Mouse (Mus musculus) left cerebral cortex, postnatal 4 days (tissue): ENCODE measurements around the gene Tie1. TPM values are rescaled to one million over a fixed set of nuclear protein-coding genes. Genes with fewer than 3 reads are reported as not detected.

Experiments
- DNase-seq: peaks from one replicate; pipeline ENCODE4 v3.0.0-alpha.2; 2022
- intact Hi-C: fragments of 180-260 bp; cut with DNase I; formaldehyde crosslinking; loops from one replicate; pipeline ENCODE4 v1.15.1; 2025
- total RNA-seq, 2 experiments: library from RNA; stranded (reverse); gene quantifications; 2 replicates each; pipeline ENCODE4 v1.2.3; 2021

Tie1 gene
- total RNA-seq, 2 experiments from 2014 or later = 14.4 to 15.2 TPM

- intact Hi-C loops = no loop called here
- DNase-seq = no peak
These were observed 12.9 kb downstream of the Tie1 start for GRCm38 (mm10) chr4:118476773-118477530.

- no peak for DNase-seq
- intact Hi-C loops = no loop called here
These were observed 17.2 kb downstream of the Tie1 start for GRCm38 (mm10) chr4:118472687-118473086.

- intact Hi-C loops = no loop called here
These were observed 18.6 kb downstream of the Tie1 start for GRCm38 (mm10) chr4:118471281-118471680.

DNA sequence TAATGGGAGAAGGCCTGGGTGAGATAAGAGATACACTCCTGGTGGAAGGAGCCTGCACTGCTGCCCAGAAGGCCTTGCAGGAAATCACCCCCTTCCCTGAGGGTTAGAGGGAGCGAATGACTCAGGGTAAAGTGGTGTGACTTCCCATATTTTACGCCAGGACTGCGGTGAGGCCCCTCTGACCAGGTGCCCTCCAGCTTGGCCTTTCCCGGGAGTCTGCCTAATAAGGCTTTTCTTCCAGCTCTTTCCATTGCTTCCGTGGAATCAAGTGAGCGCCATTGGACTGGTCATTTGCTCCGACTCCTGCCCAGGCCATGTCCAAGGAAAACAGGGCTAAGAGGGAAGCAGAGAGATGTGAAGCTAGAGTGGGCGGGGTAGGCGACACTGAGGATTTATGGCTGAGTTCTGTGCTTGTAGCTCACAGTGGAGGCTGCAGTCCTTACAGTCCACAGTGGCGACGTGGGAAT, 24.1 kb downstream of the Tie1 start:
- intact Hi-C loops = no loop called here
- DNase-seq = no peak

More at GRCm38 (mm10) chr4:118471281-118471680, 18.6 kb downstream of the Tie1 start:
- DNase-seq = no peak

DNA sequence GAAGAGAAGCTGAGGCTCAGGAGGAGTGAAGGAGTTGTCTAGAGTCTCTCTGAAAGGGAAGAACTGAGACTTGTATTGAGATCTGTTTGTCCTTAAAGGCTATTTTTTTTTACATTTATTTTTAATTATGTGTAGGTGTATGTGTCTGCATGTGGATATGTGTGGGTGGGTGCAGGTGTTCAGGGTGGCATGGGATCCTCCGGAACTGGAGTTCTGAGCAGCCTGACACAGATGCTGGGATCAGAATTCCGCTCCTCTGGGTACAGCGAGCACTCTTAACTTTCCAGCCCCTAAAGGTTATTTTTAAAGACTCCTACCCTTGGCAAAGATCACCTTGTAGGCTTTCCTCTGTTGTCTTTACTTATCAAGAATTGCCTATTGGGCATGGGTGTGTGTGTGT, 24.9 kb downstream of the Tie1 start:
- DNase-seq = no peak
- intact Hi-C loops = no loop called here

DNA sequence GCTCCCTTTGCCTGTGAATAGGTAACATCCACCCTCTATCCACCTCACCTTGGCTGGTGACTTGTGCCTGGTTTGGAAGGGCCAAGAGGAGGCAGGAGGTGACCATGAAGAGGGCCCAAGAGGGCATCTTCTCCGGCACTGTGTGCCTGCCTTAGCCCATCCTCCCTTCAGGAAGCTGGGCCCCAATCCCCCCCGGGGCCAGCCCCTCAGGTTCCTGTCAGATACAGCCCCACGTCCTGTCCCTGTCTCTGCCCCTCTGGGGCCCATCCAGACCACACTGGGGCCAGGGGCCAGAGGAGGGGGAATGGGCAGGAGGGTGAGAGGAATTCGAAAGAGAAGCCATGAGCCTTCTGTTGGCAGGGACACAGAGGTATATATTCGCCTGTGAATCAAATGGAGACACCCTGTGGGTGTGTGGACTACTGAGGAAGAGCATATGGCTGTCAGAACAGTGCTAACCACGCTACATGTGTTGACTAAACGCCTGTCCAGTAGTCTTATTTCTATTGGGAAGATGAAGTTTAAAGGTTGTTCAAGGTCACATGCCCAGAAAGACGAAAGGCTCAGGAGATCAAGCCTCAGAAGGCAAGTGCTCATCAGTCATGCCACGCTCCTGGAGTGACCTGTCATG, 32.4 kb downstream of the Tie1 start, which contains the start of gene Mpl:
Gene Mpl (minus strand): TSS at position 169 of the 631 bp plus-strand sequence.
- no peak for DNase-seq
- intact Hi-C loops = no loop called here

GRCm38 (mm10) chr4:118446415-118447153, 43.3 kb downstream of the Tie1 start:
- no peak for DNase-seq
- intact Hi-C loops = no loop called here

- DNase-seq = no peak
- intact Hi-C loops = no loop called here
These were observed 44.0 kb downstream of the Tie1 start for GRCm38 (mm10) chr4:118445781-118446414.

- DNase-seq = no peak
- intact Hi-C loops = no loop called here
These were observed 44.8 kb downstream of the Tie1 start for GRCm38 (mm10) chr4:118445088-118445487.

DNA sequence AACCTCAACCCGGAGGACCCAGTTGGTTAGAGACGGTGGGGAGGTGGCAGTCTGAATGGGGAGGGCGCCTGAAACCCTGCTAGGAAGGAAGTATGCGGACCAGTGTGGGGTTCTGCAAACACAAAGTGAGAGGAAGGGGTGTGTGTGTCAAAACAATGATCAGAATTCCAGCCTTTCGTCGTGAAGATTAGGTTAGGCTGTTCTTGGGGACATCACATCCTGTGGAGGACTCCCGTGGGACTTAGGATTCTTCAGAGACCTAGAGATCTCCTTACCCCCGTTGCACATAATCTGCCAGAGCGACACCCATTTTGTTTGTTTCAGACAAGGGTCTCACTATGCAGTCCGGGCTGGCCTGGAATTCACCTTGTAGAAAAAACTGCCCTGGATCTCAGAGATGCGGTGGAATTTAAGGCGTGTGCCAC, 52.0 kb downstream of the Tie1 start:
- DNase-seq = no peak
- intact Hi-C loops = loop anchor here (5.0 kb wide), 1 partner anchor 134 kb away; no protein-coding TSS in a partner anchor

GRCm38 (mm10) chr4:118436820-118437603, 52.8 kb downstream of the Tie1 start, which contains the start of gene Cdc20:
TSS of gene Cdc20 (minus strand) at chr4:118437352.
- intact Hi-C loops = loop anchor here (5.0 kb wide), 1 partner anchor 135 kb away; no protein-coding TSS in a partner anchor
- DNase-seq = peak; percentile 93

DNA sequence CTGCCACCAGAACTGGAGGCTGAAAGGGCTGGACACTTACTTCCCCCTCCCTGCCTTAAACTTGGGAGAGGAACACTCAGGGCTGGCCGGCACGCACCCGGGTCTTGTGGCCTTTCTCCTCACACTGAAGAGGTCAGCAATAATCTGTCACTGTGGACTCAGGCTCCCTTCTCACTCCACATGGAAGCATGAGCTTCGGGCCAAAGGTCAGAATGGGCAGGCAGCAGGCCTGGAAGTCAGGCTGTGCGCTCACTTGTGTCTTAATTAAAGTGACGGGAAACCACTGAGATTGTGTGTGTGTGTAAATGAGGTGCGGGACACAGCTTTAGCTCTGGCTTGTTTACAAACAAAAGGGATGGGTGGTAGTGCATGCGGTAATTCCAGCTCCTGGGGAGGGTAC, 57.5 kb downstream of the Tie1 start:
- intact Hi-C loops = no loop called here
- DNase-seq = no peak

GRCm38 (mm10) chr4:118429215-118429895, 60.5 kb downstream of the Tie1 start:
- DNase-seq = no peak
- intact Hi-C loops = no loop called here

- intact Hi-C loops = no loop called here
- no peak for DNase-seq
These were observed 61.2 kb downstream of the Tie1 start for GRCm38 (mm10) chr4:118428531-118429214.

DNA sequence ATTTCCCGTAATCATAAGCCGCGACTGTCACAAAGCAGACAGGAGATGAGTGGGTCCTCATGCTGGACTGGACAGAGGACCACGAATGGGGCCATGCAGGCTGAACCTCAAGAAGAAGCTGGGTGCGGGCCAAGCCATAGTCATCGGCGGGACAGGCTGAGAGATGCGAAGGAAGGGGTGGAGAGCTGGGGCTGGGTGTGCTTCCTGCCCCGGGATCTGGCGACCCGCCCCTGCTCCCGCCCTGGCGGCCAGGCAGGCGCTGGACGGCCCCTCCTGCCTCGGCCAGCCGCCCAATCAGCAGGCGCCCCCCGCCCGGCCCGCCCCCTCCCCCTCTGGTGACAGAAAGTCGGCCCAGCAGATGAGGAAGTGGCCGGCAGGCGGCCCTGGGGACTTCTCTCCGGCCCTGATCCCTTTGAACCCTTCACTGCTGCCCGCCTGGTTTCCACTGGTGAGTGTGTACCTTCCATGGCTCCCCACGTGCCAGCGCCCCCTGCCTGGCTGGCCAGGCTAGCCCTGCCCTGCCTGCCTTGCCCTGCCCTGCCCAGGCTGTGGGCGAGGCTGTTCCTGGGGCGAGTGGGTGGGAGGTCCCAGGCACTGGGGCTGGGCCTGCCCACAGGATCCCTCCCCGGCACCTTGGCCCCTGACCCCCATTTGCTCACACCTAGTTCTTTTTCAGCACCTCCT, 62.0 kb downstream of the Tie1 start, which contains the start of gene Elovl1:
Gene Elovl1 (plus strand): TSS at position 326 of the 684 bp plus-strand sequence.
- peak; percentile 90 for DNase-seq
- intact Hi-C loops = no loop called here

- no peak for DNase-seq
- intact Hi-C loops = no loop called here
These were observed 62.5 kb downstream of the Tie1 start for GRCm38 (mm10) chr4:118427415-118427767.

DNA sequence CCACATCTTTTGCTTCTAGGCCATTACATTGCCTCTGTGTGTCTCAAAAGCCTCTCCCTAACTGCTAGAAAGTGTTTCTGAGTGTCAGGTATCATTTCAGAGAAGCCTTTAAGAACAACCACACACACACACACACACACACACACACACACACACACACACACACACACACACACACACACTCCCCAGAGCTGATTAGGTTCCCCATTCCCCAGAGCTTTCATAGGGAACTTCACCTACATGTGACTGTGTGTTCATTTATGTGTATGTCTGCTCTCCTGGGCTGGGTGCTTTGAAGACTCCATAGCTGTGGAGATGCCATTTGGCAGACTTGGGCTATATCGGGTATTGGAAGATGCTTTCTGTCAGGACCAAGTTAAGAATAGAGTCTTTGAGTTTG, 64.5 kb downstream of the Tie1 start:
- intact Hi-C loops = no loop called here
- DNase-seq = no peak

DNA sequence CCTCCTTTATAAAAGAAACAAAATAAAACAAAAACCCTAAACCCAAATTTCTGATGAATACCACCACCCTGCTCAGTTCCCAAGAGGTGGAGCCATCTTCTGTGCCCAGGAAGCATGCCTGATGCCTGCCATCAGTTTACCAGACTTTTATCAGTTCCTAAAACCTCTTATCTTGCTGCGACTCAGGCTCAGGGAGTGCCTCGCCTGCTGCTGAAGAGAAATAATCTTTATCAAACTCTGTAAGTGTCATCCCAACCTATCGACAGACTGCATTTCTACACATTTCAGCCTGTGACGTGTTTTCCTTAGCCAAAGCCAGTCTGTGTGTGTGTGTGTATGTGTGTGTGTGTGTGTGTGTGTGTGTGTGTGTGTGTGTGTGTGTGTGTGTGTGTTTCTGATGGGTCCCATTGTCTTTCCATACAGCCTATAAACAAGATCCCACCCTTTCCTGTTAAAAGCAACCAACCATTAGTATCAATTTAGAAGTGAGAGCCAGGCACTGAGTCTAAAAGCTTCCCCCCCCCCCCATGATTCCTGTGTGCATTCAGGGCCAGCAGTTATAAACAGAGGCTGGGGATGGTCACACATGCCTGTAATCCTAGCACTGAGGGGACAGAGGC, 65.2 kb downstream of the Tie1 start:
- intact Hi-C loops = no loop called here

More for the DNA sequence above, 65.2 kb downstream of the Tie1 start:
- no peak for DNase-seq
